Mouse (Mus musculus) adrenal gland, adult (tissue): ENCODE results near the gene Lpin1.
A peak's percentile ranks its signal among the peaks of the same experiment; 100 is the strongest.

Experiments
- DNase-seq, 2 experiments: peaks; one replicate each; pipeline ENCODE4 v3.0.0; 2022 to 2023; ENCODE audit warnings: low spot score in 1 of 2; ENCODE audit not compliant: inconsistent age in 2 of 2

Lpin1 gene

DNA sequence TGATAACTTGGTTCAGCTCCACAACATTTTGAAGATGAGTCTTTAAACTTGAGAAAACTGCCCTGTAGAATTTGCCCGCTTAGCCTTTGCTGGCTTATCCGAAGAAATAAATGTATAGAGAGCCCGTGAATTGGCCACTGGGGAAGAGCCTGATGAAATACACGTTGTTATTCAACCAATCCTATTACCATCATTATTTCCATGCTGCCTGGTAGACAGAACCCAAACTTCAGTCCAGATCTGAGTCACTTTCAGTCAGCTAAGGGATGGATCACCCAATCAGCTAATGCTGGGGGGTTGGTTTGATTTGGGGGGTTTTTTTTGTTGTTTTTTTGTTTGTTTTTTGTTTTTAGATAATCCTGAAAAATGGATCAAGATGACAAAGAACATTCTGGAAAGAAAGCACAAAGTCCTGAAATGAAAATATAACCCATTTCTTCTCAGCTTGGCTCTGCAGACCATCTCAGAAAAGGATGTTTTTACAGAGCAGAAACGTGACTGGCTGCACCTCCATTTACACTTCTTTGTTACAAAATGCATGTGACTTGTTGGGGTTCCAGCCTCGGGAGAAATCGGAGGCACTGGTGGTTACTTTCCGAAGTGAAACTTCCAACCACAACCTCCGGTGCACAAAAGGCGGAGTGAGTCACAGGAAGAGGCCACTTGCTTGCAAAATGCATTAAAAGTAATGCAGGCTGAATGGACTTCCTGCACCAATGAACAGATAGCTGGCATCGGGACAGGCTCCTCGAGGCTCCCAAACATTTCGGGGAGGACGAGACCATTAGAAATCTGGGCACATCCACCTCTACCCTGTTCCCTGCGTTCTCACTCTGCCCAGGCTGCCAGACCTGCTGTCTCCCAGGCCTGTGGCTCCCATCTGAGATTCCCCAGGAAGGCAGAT, 78.6 kb downstream of the Lpin1 start:
- peak; percentile 18 to 41 for DNase-seq

DNA sequence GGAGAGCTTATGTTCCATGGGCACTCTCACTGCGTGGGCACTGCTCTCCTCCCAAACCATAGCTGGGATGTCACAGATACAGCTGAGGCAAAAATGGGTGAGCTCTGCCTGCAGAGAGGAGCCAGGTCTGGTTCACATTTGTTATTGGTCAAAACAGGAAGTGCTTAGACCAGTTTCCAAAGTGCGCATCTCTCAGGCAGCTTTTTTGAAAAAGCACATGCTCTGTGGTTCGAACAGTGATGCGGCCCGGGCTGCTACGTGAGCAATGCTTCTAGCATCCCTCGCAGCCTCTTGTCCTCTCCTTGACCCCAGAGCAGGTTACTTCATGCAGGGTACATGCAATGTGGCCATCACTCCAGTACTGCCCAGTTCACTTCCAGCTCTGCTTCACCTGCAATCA, 82.1 kb downstream of the Lpin1 start:
- no peak for DNase-seq

DNA sequence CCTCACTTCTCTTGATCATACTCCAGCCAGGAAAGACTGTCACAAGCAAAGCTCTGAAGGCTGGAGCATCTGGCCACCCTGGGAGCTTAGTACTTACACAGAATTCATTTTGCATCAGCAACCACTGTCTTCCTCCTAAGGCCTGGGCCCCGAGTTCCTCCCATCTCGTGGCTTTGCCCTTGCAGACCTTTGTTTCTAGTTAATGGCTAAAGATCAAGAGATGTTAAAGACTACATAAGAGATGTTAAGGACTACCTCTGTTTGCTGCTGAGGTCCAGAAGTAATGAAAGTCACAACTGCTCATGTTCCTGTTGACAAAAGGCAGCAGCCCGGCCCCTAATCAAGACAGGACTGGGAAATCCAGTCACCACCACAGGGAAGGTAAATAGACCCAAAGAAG, 82.8 kb downstream of the Lpin1 start:
- DNase-seq: no peak

DNA sequence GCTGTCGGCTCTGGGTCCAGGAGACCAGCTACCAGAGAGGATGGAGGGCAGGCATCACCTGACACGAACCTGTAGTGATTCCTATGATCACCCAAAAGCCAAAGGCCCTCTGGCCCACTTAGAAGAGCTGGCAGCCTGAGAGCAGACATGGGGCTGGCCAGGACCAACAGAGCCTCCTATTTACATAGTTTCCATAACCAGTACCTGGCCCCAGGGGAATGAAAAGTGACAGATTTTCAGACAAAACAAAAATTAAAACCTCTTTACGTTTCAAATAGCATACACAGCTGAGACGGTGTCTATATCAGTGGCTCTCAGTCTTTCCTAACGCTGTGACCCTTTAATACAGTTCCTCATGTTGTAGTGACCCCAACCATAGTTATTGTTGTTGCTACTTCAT, 83.9 kb downstream of the Lpin1 start:
- DNase-seq: no peak

DNA sequence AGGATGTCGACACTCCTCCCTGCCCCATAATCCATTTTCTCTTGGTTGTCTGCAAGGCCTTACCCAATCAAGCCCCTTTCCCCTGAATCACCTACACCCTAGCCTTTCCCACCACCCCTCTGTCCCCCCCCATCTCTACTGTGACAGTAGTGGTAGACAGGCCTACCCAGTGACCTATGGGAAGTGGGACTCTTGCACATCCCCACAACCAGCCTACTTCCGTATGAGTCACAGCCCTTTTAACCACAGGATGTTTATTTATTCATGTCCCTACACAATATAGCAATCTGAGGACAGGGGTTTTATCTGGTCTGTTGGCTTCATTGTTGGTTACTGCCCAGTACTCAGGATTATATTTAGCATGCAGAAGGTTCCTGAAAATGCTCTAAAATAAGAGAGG, 84.6 kb downstream of the Lpin1 start:
- no peak for DNase-seq

DNA sequence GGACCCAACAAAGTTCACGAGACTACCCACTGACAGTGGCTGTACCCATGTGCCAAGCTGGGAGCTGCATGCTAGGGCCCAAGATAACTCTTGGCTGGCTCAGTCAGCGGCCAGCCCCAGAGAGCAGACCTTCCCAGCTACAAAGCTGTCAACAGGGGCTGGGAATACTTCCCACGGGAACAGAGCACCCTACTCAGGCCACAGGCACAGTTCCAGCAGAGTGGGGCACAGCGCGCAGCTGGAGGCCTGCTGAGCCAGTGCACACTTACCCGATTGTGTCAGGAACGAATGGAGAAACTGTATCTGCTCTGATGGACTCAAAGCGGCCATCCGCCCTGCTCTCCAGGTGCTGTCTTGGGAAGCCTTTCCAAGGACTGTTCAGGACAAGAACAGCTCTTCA, 95.6 kb downstream of the Lpin1 start:
- DNase-seq: no peak

DNA sequence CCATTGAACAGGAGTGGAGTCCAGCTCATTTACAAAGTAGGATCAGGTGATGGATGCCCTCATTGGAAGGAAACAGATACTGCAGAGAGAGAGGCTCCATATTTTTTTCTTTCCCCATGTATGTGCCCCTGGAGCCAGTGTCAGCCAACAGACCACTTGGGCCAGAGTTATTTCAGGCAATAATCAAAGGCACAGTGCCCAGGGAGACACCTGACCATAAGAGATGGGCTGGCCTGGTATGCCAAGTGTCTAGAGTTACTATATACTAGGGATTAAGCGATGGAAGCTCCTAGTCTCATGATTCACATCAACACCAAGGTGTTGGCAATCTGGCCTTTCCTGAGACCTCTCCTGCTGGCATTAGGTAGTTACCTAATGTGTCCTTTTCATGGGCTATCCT, 97.8 kb downstream of the Lpin1 start:
- no peak for DNase-seq

DNA sequence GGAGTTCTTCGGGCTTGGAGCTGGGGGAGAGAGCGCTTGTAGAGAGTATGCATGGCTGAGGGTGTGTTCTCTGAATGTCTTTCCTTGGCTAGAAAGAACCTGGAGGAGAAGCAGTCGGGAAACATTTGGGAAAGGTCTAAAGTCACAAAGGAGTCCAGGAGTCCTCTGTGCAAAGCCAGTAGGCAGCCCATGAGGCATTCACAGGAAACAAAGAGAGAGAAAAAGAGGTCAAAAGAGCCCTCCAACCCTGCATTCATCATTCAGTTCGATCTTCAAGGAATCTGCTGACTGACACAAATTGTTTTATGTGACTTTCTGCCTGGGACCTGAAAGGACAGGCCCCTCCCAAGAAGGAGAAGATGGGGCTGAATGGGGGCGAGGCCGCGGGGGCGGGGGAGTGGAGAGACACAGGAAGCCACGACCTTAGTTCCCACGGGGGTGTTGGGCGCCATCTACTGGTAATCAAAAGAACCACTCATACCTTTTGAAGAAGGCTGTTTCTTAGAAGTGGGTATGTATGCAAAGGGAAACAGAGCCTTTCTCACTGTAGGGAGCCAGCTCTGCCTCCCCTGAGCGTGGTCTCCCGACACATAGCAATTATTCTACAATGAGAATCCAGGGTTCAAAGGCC, 101.5 kb downstream of the Lpin1 start:
- peak; percentile 50 to 85 for DNase-seq

DNA sequence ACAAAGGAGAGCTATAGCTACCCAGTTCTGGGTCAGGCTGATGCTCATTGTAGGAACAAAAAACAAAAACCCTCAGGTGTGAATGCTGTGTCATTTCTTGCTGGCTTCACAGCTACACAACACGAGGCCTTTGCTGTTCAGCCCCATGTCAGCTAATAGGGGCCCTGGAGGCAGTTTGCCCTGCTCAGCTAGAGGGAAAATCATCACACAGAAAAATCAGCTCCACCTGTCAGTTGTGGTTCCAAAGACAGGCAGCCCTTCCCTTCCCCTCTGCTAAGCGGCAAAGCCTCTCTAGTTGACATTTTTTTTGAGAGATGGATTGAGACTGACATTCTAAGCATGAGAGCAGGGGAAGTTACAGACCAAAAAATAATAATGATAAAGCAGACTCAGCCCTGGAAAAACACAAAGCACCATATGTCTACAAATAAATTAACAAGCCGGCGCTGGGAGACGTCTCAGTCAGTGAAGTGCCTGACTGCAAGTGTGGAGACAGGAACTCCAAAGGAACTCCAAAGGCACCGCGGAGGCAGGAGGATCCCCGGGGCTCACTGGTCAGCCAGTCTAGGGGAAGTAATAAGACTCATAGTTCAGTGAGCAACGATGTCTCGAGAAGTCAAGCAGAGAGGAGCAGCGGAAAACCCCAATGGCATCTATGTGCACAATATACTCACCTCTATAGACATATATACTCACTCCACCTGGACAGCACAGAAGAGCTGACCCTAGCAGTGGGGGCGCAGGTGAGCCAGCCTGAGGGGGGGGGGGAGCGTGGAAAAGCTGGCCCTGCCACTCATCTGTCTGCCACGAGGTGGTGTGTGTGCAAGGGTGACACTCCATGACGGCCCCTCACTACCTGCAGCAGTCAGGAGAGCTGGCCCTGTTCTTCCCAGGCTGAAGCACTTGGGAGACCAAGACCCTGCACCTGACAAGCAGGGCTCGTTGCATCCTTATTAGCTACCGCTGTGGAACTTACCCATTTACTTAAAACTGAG, 103.7 kb downstream of the Lpin1 start:
- DNase-seq: no peak

DNA sequence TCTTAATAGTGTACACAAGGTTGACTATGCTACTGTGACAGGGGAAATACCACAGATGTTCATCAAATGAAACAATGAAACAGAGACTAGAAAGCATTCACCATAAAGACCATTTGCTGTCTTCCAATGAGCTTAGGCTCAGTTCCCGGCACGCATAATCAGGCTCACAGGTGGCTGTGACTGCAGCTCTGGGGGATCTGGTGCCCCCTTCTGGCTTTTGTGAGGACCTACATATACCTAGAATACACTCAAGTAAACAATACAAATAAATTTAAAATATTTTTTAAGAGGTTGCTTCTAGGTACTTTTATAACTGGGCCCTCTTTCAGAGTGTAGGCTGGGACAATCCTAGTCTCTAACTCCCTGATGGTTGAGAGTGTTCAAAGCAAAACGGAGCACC, 106.5 kb downstream of the Lpin1 start:
- DNase-seq: no peak

DNA sequence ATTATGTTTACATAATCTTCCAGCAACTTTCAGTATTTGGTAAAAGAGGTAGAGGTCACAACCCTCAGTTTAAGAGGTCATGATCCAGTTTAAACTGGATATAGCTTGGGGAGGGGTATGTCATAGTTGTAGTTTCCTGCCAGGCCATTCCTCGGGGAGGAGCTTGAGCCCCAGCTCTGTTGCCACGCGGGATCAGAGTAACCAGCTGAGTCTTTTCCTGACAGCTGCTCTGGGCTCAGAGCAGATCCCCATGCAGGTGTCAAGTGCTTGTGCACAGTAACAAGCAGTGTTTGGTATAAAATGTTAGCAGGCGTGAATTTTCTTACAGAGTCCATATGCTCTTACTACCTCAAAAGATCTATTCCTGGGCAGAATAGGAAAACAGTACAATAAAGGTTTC, 112.8 kb downstream of the Lpin1 start:
- DNase-seq: no peak

DNA sequence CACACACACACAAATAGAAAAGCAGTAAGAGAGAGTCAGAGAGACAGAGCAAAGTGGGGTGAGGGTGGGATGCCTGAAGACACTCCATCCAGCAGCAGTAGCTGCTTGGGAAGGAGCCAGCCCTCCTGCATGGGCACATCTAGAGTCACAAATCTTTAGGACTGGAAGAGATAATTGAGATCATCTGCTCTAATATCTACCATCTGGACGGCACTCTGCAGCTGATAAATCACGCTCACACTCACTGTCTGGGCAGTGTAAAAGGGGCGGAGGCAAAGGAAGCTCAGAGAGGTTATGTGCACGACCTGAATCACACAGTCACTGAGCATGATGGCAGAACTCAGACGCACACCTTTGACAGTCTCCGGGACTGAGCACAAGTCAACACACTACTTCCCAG, 118.1 kb downstream of the Lpin1 start:
- no peak for DNase-seq

DNA sequence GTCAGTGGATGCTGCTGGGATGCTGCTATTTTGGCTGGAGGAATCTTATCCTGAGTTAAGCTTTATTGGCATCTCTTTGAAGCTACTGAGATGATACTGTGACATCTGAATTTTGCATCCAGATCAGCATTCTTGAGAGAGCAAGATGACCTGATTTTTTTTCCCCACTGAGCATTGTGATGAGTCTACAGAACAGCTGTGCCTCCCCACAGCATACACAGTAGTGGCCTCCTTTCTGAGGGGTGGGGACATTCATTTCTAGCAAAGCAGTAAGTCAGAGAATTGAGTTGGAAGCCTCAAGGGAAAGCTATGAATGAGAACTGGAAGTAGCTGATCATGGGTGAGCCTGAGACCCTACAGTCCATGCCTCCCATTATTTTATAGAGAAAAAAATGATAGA, 121.9 kb downstream of the Lpin1 start:
- DNase-seq: no peak

DNA sequence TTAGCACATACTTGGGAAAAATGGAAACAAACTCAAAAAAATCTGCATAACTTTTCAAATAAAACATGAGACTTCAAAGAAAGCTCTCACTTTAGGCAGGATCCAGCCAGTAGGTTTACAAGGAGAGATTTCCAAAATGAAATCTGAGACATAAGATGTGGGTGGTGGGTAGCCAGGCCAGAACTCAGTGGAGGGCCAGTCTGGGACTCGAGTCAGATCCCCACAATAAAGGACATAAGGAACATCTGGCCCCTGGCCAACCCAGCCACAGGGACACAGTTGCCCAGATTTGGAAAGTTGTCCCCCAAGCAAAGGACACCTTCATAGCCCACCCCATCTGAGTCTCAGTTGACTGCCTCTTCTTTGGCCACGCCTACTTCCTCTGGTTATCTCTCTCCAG, 123.3 kb downstream of the Lpin1 start:
- no peak for DNase-seq
